Mouse (Mus musculus): ENCODE data around the gene Kremen1. TPM values are rescaled to one million over a fixed set of nuclear protein-coding genes. Genes with fewer than 3 reads are reported as not detected.

The Kremen1 gene
- polyA plus RNA-seq, 1 experiment = 170 TPM

DNA sequence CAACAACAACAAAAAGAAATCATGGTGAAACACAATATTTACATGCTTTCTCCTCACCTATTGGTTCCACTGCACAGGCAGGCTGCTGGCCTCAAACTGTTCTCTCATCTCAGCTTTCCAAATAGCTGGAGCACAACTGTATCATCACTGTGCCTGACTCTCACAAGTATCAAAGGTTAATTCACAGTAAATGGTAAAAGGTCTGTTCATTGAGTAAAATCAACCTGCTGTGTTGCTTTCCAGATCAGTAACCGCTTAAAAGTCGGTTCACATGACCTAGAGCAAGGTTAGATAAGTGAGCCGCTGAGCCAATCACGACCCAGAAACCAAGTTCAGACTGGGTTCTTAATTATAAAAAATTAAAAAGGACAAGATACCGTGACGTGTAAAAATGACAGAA is 3.3 kb downstream of the Kremen1 start:
- Histone ChIP-seq H3K27ac (ENCODE audit: control insufficient read depth, insufficient read depth, low read length) (peak overlapping the region; percentile 81), H3K4me3 (ENCODE audit: control insufficient read depth, insufficient read depth, low read length) (no peak overlapping the region), H3K27me3 (ENCODE audit: control insufficient read depth, insufficient read depth, low read length) (no peaks in the 10 kb centered on the region), H3K4me1 (replicated peaks; ENCODE audit: control insufficient read depth, insufficient read depth, low read length) (peaks cover 34% of the 10 kb centered on the region), H3K36me3 (ENCODE audit: control insufficient read depth, insufficient read depth, low read length) (no peaks in the 10 kb centered on the region)
- TF ChIP-seq POLR2A (IDR thresholded peaks at IDR 0.05; ENCODE audit: control insufficient read depth, extremely low read depth, insufficient read depth, low read length, poor library complexity) (no peak), CTCF (IDR thresholded peaks at IDR 0.05; ENCODE audit: borderline replicate concordance, control insufficient read depth, extremely low read depth, insufficient read depth, low read length, poor library complexity) (no peak)
- DNase-seq = no peak
- WGBS = 95% methylated on average over 6 of the region's 6 CpGs

DNA sequence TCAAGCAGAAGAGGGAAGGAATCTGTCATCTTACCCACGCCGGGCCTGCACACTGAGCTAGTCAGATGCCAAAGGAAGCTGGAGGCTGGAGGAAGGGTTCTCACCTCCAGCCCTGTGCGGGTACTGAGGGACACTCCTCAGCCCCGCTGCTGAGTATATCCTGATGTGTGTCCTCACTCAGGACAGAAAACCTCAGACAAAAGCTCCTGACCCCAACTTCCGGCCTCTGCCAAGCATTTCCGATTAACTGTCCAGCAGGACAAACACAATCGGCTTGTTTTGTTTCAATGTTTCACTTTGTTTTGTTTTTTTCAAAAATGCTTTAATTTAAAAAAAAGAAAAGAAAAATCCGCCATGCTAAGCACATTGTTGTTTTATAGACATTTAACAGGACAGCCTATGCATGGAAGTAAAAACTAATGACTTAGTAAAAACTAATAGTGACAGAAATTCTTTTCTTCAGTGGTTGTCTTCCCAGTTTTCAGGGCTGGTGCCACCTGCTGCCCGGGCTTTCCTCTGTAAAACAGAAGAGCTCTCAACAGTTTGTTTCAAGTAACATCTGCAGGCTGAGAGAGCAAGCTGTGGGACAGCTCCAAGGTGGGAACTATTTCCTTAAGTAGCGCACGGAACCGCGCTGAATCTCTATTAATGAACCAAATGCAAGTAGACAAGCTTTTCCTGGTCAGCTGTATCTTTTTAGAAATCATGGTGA is 4.1 kb downstream of the Kremen1 start:
- peak; percentile 53 for DNase-seq
- H3K4me3 ChIP-seq (ENCODE audit: control insufficient read depth, insufficient read depth, low read length) = no peak overlapping the region
- H3K27ac ChIP-seq (ENCODE audit: control insufficient read depth, insufficient read depth, low read length) = peak overlapping the region; percentile 81

DNA sequence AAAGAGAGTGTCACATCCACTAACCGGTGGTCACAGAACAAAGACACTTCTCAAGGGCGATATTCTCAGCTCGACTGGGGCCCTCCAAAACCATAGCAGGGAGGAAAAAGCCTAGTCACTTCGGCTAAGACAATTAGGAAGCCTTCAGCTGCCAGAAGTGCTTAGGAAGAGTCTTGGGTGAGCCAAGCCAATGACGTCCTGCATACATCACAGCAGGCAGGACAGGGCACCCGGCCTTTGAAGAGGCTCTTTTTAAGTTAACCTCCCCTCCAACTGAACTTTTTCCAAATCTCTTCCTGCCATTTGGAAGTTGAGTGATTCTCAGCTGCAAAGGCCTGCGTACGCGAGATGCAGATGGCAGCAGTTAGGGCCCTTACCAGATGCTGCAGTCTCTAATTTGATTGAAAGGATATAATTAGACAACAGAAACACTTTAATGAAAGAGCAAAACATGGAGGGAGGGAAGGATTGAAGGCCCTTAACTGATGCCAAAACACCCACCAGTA is 5.8 kb downstream of the Kremen1 start:
- Histone ChIP-seq H3K36me3 (ENCODE audit: control insufficient read depth, insufficient read depth, low read length) (no peaks in the 10 kb centered on the region), H3K27me3 (ENCODE audit: control insufficient read depth, insufficient read depth, low read length) (no peaks in the 10 kb centered on the region), H3K4me3 (ENCODE audit: control insufficient read depth, insufficient read depth, low read length) (no peak overlapping the region), H3K4me1 (replicated peaks; ENCODE audit: control insufficient read depth, insufficient read depth, low read length) (peaks cover 53% of the 10 kb centered on the region), H3K27ac (ENCODE audit: control insufficient read depth, insufficient read depth, low read length) (peak overlapping the region; percentile 95)
- no peak for TF ChIP-seq CTCF (IDR thresholded peaks at IDR 0.05; ENCODE audit: borderline replicate concordance, control insufficient read depth, extremely low read depth, insufficient read depth, low read length, poor library complexity)
- TF ChIP-seq POLR2A (IDR thresholded peaks at IDR 0.05; ENCODE audit: control insufficient read depth, extremely low read depth, insufficient read depth, low read length, poor library complexity) = no peak
- 53% methylated on average over 9 of the region's 9 CpGs for WGBS
- no peak for DNase-seq

More for the DNA sequence above, 4.1 kb downstream of the Kremen1 start:
- TF ChIP-seq CTCF (IDR thresholded peaks at IDR 0.05; ENCODE audit: borderline replicate concordance, control insufficient read depth, extremely low read depth, insufficient read depth, low read length, poor library complexity) (no peak), POLR2A (IDR thresholded peaks at IDR 0.05; ENCODE audit: control insufficient read depth, extremely low read depth, insufficient read depth, low read length, poor library complexity) (no peak)
- Histone ChIP-seq H3K4me1 (replicated peaks; ENCODE audit: control insufficient read depth, insufficient read depth, low read length) (peaks cover 41% of the 10 kb centered on the region), H3K27me3 (ENCODE audit: control insufficient read depth, insufficient read depth, low read length) (no peaks in the 10 kb centered on the region), H3K36me3 (ENCODE audit: control insufficient read depth, insufficient read depth, low read length) (no peaks in the 10 kb centered on the region)
- WGBS = 54% methylated on average over 13 of the region's 13 CpGs

DNA sequence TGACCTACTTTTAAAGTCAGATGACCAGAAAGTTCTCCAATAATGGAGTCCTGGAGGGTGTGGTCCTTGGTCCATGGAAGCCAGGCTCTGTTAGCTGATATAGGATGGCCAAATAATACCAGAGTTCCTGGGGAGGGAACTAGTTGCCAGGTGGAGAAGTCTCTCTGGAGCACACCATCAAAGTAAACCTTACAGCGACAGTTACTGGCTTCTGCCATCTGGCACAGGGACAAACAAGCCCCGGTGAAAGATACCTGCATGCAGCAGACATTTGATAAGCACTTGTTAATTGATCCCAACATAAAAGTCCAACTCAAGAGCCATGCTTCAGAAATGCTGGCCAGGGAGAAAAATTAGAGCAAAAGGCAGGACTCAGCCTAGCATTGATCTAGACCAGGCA is 7.3 kb downstream of the Kremen1 start:
- TF ChIP-seq CTCF (IDR thresholded peaks at IDR 0.05; ENCODE audit: borderline replicate concordance, control insufficient read depth, extremely low read depth, insufficient read depth, low read length, poor library complexity) = no peak
- TF ChIP-seq POLR2A (IDR thresholded peaks at IDR 0.05; ENCODE audit: control insufficient read depth, extremely low read depth, insufficient read depth, low read length, poor library complexity) = no peak
- Histone ChIP-seq H3K36me3 (ENCODE audit: control insufficient read depth, insufficient read depth, low read length) (no peaks in the 10 kb centered on the region), H3K27ac (ENCODE audit: control insufficient read depth, insufficient read depth, low read length) (peak overlapping the region; percentile 99), H3K27me3 (ENCODE audit: control insufficient read depth, insufficient read depth, low read length) (no peaks in the 10 kb centered on the region), H3K4me1 (replicated peaks; ENCODE audit: control insufficient read depth, insufficient read depth, low read length) (peaks cover 55% of the 10 kb centered on the region), H3K4me3 (ENCODE audit: control insufficient read depth, insufficient read depth, low read length) (no peak overlapping the region)
- WGBS = 3% methylated on average over 2 of the region's 2 CpGs
- DNase-seq = peak; percentile 54

DNA sequence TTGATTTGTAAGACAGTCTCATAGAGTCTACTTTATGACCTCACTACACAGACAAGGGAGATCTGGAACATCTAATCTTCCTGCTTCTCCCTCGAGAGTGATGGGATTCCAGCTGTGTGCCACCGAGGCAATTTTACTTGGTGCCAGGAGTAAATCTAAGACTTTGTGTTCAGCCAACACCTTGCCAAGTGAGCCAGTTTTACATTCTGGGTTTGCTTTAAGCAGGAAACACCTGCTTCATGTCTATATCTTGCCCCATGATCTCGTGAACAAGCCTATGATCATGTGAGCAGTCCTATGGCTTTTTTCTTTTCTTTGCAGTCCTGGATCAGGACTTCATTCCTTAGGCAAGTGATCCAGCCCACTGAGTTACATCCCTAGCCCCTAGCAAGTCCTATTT is 7.8 kb downstream of the Kremen1 start:
- Histone ChIP-seq H3K4me3 (ENCODE audit: control insufficient read depth, insufficient read depth, low read length) (no peak overlapping the region), H3K27me3 (ENCODE audit: control insufficient read depth, insufficient read depth, low read length) (no peaks in the 10 kb centered on the region), H3K27ac (ENCODE audit: control insufficient read depth, insufficient read depth, low read length) (peak overlapping the region; percentile 99), H3K4me1 (replicated peaks; ENCODE audit: control insufficient read depth, insufficient read depth, low read length) (peaks cover 57% of the 10 kb centered on the region), H3K36me3 (ENCODE audit: control insufficient read depth, insufficient read depth, low read length) (no peaks in the 10 kb centered on the region)
- TF ChIP-seq CTCF (IDR thresholded peaks at IDR 0.05; ENCODE audit: borderline replicate concordance, control insufficient read depth, extremely low read depth, insufficient read depth, low read length, poor library complexity) (no peak), POLR2A (IDR thresholded peaks at IDR 0.05; ENCODE audit: control insufficient read depth, extremely low read depth, insufficient read depth, low read length, poor library complexity) (no peak)
- DNase-seq = peak; percentile 60
- under 1% methylated on average over 3 of the region's 3 CpGs for WGBS

DNA sequence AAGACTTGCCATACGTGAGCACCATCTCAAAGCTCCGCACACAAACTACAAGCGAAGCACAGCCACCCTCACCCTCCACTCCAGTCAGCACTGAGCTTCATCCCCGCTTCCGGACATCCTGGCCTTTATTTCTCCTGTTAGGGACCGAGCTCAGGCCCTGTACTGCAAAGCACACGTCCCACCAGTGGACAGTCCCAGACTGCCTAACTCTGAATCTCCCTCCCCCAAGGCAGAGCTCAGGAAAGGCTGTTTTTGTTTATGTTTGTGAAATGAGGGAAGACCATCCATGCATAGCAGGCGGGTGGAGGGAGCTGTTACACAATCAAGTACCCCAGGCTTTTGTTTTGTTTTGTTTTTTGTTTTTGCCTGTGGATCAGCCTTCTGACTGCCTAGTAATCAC is 8.6 kb downstream of the Kremen1 start:
- no peak for DNase-seq
- H3K27ac ChIP-seq (ENCODE audit: control insufficient read depth, insufficient read depth, low read length) = peak overlapping the region; percentile 93
- no peaks in the 10 kb centered on the region for H3K36me3 ChIP-seq (ENCODE audit: control insufficient read depth, insufficient read depth, low read length)
- TF ChIP-seq CTCF (IDR thresholded peaks at IDR 0.05; ENCODE audit: borderline replicate concordance, control insufficient read depth, extremely low read depth, insufficient read depth, low read length, poor library complexity) (no peak), POLR2A (IDR thresholded peaks at IDR 0.05; ENCODE audit: control insufficient read depth, extremely low read depth, insufficient read depth, low read length, poor library complexity) (no peak)
- H3K4me3 ChIP-seq (ENCODE audit: control insufficient read depth, insufficient read depth, low read length) = no peak overlapping the region
- no peaks in the 10 kb centered on the region for H3K27me3 ChIP-seq (ENCODE audit: control insufficient read depth, insufficient read depth, low read length)
- peaks cover 58% of the 10 kb centered on the region for H3K4me1 ChIP-seq (replicated peaks; ENCODE audit: control insufficient read depth, insufficient read depth, low read length)
- WGBS = 90% methylated on average over 8 of the region's 8 CpGs
